Mouse (Mus musculus): Measurements from ENCODE around the gene Zfp146. TPM values are rescaled to one million over a fixed set of nuclear protein-coding genes. Genes with fewer than 3 reads are reported as not detected.
"Not testable (repeated sequence)": the region's sequence is repeated elsewhere in the genome, so short reads cannot be mapped to it uniquely, and the experiment has no call there.

The Zfp146 gene
- total and polyA plus RNA-seq, 3 experiments: 2.5 to 52.1 (median 45.7) TPM

DNA sequence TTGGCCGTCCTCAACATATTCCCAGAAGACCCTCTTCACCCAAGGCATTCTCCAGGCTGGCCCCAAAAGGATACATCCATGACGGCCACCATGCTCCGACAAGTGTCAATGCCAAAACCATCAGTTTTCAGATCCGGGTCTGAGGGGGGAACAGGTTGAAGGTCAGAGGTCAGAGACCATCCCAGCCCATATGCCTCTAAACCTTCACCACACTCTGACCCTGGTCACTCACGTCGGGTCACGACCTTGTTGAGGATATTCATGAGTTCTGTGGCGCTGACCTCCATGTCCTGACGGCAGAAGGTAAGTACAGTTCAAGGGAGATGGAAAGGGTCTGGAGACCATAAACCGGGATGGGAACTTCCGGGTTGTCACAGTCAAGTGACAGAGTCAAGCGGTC lies 22.5 kb upstream of the Zfp146 start:
- no peak for DNase-seq

DNA sequence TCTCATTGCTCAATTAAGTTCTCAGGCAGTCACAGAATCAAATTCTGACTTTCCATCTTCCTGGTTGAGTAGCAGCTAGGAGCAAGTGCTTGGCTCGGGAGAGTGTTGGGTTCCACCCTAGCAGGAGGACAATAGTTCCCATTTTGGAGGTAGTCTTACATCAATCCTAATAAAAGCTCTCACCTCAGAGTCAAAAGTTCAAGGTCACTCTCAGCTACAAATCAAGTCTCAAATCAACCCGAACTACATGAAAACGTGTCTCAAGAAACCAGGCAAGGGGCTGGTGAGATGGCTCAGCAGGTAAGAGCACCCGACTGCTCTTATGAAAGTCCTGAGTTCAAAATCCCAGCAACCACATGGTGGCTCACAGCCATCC lies 19.6 kb upstream of the Zfp146 start:
- DNase-seq: no peak

DNA sequence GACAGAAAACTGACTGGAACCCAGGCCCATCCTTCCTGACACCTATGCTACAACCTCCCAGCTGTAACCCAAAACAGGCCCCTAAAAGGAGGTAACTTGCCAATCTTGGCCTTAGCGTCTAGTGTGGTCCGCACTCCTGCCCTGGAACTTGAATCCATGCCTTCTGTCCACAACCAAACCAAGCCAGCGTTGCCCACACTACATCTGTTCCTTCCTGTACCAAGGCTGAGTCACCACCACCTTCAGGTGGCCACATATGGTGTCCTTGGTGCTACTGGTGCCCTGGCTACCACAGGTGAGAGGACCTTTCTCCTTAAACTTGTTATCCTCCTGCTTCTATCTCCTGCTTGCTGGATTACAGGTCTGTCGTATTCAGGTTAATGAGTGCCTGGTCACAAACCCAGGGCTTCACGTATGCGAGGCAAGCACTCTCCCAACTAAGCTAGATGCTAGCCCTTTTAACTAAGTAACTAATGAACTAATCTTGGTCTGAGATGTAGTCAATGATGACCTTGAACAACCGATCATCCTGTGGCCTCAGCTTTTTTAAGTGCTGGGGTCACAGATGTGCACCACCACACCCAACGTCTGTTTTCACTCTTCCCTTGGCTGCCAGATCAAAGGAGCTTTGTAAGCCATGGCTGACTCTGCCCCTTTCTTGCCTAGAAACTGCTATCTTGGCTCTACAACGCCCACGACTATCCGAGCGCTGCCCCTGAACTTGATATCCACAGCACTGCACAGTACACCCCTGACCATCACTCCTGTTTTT lies 19.0 kb upstream of the Zfp146 start:
- no peak for DNase-seq

DNA sequence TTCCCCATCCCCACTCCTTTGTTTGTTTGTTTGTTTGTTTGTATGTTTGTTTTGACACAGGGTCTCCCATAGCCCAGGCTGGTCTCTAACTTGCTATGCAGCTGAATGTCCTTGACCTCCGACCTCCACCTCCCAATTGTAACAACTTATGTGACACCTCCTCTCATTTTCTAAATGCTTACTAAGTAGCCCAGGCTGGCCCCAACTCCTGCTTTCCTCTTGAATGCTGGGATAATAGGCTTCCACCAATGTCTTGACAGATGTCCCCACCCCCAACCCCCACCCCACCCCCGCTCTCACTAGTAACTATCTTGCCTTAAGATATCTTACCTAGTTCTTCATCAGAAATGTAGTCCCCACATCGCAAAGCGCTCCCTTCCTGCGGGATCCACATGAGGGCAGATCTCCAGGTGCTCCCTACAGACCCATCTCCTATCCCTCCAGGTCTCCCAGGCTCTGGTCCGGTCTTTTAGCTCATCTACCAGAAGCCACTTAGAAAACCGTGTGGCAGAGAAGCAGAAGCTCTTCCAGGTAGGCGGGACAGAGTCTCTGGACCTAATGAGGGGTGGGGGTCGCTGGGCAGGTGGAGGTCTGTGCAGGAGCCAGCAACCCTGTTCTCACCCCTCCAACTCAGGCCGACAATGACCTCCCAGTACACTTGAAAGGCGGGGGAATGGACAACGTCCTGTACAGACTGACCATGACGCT lies 15.2 kb upstream of the Zfp146 start:
- DNase-seq: no peak

DNA sequence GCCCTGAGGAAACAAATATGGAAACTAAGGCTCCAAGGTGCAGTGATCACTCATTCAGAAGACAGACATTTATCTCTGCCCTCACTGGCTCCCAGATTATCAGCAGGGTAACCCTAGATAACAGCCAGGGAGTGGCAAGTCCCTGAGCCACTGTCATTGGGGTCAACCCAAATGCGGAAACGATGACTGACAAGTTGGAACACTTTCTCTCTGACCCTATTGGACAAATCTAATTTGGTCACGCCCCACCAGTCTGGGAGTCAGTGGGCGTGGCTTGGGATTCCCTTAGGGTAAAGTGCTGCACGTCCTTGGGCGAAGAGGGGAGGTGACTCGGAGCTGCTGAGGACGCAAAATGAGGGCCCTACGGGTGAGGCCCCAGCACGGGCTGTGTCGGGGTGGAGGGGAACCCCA lies 14.3 kb upstream of the Zfp146 start, which contains the start of gene Cox7a1:
TSS of gene Cox7a1 (plus strand) at position 266 of the 411 bp plus-strand sequence.
- peak; percentile 96 for DNase-seq

DNA sequence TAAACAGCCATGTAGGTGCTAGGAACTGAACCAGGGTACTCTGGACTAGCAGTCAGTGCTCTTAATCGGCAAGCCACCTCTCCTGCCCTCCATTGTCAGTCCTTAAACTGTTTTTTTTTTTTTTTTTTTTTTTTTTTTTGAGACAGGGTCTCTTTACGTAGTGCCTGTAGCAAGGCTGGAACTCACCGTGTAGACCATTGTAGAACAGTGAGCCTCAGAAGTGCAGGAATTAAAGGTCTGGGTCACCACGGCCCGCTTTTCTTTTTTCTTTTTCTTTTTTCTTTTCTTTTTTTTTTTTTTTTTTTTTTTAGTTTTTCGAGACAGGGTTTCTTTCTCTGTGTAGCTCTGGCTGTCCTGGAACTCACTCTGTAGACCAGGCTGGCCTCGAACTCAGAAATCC lies 13.6 kb upstream of the Zfp146 start:
- DNase-seq: not testable (repeated sequence)

DNA sequence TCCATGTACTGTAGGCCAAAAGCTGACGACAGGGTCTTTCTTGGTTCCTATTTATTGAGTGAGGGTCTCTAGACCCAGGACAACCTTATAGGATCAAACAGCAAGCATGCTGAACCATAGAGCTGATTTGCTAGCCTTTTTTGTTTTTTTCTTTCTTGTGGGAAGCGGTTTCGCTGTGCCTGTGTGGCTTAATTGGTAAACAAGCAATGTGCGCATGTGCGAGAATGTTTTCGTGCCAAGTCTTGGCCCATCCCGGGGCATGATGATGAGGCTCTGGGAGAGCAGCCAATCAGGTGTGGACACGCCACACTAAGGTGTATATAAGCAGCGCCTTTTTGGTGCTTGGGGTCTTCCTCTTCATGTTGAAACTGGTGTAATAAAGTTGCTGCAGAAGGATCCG lies 12.4 kb upstream of the Zfp146 start:
- not testable (repeated sequence) for DNase-seq

DNA sequence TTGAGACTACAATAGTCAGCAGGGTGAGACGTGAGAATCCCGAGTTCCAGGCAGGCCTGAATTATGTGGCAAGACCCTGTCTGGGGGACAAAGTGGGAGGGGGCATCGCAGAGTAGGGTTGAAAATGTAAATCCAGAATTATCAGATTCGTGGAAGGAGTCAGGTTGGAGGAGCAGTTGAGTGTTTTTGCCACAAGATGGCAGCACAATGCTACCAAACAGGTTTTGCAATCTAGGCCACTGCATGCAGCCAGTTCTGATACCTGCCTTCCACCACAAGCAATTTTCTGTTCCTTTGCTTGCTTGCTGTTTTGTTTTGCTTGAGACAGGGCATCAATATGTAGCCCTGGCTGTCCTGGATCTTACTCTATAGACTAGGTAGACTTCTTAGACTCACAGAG lies 11.8 kb upstream of the Zfp146 start:
- peak; percentile 73 for DNase-seq

DNA sequence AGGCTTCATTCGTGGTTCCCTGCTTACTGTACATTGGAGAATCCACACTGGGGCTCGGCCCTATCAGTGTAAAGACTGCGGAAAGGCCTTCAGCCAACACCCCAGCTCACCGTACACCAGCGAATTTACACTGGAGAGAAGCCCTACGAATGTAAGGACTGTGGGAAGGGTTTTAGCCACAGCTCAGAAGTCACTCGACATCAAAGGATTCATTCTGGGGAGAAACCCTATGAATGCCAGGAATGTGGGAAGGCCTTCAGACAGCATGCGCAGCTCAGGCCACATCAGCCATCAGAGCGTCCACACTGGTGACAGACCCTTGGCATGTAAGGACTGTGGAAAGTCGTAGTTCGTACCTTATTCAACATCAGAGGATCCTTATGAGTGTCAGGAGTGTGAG lies 8.7 kb upstream of the Zfp146 start:
- DNase-seq: no peak

DNA sequence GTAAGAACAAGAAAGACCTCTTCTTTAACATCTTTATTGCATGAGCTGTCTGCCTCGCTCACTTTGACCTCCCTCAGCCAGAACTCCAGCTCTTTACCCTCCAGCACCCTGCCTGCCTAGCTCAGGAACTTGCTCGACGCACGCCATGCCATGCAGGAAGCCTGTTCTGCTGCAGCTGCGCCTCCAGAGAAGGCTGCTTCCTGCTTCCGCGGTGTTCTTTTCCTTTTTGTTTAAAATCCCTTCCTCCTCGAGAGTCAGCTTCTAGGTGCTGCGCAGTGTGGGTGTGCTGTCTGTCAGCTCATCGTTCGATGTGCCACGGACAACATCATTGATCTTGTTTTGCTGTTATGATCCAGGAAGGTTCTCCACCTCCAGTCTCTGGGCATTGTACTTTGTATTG lies 6.9 kb upstream of the Zfp146 start:
- no peak for DNase-seq

DNA sequence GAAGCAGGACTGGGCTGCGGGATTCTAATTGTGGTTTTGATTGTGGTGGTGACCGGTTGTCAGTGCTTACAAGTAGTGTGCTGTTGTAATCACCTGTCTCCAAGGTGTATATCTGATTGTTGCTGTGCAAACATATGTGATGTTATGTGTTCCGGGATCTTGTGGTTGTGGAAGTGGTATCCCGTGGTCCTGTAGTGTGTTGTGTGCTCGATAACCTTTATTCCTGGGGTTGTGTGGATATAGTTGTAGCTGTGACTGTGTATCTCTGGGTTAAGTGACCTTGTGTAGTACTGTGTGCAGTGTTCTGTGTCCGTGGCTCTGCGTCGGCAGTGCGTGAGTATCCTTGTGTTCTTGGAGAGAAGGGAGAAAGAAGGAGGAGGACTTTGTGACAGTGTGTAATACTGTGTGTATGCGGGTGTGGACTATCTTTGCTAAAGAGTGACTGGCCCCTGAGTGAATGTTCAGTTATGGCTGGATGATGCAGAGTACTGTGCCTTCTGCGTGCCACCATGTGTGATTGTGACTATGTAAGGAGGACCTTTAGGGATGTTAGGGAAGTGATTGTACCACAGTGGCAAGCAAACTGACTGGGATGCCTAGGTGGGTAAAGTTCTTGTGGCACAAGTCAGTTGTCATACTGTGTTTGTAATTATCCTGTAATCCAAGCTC lies 867 bp upstream of the Zfp146 start:
- DNase-seq: no peak

DNA sequence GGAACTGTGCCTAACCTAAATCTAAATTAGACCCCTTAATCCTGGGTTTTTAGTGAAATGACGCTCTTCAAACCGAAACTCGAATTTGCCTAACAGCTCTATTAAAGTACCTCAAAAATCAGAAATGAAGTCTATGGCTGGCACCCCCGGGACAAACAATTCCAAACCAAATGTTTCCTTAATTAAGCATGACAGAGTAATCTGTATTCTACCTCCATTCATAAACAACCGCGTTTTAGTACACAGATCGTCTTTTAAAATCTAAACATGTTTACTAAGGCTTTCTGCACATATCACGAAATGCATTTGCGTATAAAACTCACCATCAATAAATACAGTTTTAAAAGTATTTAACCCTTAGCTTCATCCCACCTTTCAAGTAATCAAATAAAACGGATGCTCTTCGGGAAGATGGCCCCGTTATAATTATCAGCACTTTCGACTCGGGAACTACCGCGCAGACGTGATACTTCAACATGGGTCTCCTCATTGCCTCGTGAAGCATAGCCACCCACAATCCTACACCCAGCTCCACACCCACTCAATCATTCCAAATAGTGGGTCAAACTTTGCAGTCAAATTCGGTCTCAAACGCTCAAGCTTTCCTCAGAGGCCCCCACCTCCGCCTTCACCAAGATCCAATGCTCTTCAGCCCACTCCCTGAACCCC lies 502 bp downstream of the Zfp146 start:
- DNase-seq: no peak

DNA sequence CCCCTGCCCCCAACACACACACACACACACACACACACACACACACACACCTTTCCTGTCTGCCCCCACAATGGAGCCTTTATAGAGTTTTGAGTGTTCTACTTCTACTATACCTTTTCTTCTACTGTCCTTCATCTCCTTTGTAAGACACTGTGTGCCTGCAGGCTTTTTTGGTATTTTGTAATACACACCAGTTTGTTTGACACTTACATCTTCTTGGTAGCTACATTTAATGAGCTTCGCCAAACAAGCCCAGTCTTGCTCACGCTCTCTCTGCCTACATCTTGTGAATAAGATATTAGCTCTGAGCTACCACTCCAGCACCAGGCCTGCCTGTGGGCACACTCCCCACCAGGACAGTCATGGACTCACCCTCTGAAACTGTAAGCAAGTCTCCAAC lies 4.8 kb downstream of the Zfp146 start:
- no peak for DNase-seq

DNA sequence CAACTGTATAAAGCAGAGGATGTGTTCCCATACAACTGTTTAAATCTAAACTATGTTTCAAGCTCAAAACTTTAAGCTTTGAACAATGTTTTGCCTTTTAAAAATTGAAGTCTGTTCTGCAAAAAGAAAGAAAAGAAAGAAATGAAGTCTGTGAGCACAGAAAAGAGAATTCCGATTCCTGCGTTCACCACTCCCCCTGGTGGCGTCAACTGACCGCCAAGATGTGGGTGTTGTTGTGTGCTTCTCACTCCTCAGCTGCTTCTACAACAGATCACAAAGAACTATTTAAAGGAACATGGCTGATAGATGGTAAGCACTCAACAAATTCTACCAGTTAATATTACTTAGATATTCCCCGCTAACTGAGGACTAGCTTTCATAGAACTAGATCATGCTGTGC lies 6.4 kb downstream of the Zfp146 start:
- no peak for DNase-seq

DNA sequence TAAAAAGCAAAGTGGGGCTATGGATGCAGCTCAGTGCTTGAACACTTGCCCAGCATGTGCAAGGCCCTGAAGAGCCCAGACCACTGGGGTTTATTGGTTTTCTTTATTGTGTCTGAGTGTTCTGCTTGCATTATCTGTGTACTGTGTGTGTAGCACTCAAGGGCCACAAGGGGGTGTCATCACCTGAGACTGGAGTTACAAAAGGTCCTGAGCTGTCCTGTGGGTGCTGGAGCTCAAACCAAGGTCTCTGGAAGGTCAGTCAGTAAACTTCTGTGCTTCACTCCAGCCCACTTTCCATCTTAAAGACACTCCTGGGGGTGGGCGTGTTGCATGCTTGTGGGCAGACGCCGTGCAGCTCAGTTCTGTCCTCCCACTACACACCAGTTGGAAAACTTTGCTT lies 14.0 kb downstream of the Zfp146 start:
- DNase-seq: no peak

DNA sequence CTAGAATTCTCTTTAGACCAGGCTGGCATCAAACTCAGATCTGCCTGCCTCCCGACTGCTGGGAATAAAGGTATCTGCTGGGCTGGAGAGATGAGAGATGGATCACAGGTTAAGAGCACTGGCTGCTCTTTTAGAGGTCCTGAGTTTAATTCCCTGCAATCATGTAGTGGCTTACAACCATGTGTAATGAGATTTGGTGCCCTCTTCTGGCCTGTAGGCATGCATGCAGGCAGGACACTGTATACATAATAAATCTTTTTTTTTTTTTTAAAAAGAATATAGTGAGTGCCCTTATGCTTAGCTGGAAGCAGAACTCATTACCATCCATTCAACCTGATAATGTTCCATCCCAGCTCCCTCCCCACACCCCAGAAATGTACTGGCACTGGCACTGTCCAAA lies 15.5 kb downstream of the Zfp146 start:
- DNase-seq: no peak

DNA sequence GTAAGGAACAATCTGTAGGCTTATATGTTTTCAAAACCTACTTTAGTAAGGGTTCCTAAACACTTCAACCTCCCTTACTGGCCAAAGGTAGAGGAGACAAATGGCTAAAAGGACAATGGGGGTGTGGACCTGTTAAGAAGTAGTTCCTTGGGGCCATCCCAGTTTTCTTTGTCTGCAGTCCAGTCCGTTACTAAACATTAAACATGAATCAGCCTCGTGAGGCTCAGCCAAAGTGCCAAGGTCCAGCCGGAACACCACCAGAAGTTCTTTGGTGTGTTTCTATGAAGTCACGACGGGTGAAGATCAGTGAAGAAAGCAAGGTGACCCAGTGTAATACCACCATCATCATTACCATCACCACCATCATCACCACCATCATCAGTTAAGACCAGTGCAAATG lies 22.5 kb downstream of the Zfp146 start:
- no peak for DNase-seq

DNA sequence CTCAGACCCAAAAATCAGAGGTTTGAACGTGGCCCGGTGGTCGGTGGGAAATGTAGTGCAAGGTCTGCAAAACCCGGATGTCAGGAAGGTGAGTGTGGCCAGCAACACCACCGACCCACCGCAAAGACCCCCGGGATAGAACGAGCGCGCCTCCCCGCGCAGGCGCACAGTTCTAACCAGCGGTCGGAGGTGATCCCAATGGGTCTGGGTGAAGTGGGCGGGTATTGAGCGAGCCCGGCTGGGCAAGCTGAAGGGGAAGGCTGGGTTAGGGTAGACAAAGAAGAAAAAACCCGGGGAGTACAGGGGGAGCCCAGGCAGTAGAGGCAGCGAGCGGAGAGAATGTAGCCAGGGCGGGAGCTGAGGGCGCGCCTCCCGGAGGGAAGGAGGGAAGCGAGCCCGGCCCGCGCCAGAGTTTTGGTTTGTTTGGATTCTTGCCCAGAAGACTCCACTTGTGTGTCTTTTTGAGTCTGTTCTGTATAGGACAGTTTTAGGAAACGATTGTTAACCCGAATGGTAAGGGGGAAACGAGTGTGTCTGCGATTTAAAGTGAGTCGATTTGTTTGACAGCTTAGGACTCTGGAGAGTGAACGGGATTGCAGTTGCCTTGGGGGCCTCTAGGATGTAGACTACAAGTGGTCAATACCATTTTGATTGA lies 25.9 kb downstream of the Zfp146 start:
- peak; percentile 57 for DNase-seq

DNA sequence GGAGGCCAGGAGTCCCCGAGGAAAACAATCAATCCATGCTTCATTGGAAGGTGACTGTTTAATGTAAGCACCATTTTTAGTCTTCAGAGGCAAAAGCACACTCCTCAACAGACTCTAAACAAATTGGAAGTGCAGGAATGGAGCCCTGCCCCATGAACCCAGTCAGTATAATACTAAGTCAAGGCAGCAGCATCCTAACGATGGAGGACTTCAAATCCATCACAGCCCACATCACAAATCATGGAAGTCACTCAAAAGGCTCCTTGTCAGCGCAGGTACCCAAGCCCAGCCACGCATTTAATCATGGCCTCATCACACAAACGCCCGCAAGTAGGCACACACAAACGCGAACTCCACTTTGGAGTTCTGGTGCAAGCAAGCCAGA lies 26.4 kb downstream of the Zfp146 start:
- DNase-seq: no peak

DNA sequence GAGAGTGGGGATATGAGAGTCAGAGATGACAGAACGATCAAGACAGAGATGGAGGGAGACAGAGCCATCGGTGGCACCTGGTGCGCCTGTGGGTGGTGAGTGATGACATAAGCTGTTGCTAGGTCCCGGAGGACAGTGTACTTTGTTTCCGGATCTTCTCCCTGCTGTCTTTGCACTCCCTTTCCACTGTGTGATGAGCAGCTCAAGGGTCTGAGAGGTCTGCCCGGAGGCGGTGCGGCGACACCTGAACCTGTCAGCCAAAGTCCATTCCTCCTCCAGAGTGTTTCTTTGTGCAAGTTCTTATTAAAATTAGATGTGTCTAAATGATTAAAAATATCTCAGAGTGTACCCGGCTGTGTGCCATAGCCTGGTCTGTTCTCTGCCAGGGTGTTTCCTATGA lies 32.7 kb downstream of the Zfp146 start:
- no peak for DNase-seq

DNA sequence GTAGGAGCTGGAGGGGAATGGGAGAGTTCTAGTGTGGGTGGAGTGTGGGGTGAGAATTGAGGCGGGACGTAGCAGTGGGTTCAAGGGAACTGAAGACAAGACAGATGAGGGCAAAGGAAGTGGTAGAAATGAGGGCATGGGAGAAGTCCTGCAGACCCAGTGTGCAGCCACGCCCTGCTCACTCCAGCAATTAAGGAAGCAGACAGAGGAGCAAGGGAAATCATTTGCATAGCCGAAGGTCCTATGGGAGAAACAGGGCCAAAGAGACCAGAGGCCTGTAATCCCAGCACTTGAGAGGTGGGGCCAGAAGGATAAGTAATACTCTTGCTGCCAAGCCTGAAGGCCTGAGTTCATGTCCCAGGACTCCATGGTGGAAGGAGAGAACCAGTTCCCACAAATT lies 37.2 kb downstream of the Zfp146 start:
- no peak for DNase-seq

DNA sequence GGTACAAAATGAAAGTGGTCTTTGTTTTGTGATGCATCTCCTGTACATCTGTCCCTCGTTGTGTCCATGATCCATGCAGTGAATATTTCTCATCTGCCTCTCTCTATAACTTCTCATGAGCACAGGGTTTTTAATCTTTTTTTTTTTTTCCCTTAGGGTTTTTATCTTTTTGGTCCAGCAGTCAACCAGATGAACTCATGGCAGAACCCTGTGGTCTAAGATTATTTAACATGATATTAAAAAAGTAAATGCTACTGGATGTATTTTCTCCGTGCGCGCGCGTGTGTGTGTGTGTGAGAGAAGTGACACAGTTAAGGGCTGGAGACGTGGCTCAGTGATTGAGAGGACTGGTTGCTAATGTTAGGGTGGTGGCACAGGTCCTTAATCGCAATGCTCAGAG lies 39.6 kb downstream of the Zfp146 start:
- no peak for DNase-seq

Measured in adrenal gland, adult 2 months (tissue).